Mouse (Mus musculus): ENCODE results near the gene Lyz2.

GRCm38 (mm10) chr10:117234825-117235224 is 47.3 kb downstream of the Lyz2 start:
- TF ChIP-seq SIN3A (IDR thresholded peaks at IDR 0.05; ENCODE audit: low read length): no peak
- TF ChIP-seq POLR2A (IDR thresholded peaks at IDR 0.05; ENCODE audit: control insufficient read depth in 1 of 2, insufficient read depth in 1 of 2, low read depth in 1 of 2, low read length in 2 of 2, poor library complexity in 1 of 2): no peak
- no peak for TF ChIP-seq MYB (IDR thresholded peaks at IDR 0.05; ENCODE audit: low read depth, low read length)
- TF ChIP-seq EP300 (IDR thresholded peaks at IDR 0.05; ENCODE audit: low read depth in 1 of 2, low read length in 2 of 2): no peak
- no peak for TF ChIP-seq CTCF (IDR thresholded peaks at IDR 0.05 in 2 of 3, conservative IDR thresholded peaks at IDR 0.05 in 1 of 3; ENCODE audit: control insufficient read depth in 1 of 3, insufficient read depth in 1 of 3, low read depth in 2 of 3, low read length in 3 of 3, poor library complexity in 1 of 3, severe bottlenecking in 1 of 3)
- no peak for TF ChIP-seq NRF1 (IDR thresholded peaks at IDR 0.05; ENCODE audit: insufficient read depth, low read depth, low read length, poor library complexity, severe bottlenecking)
- TF ChIP-seq TBP (IDR thresholded peaks at IDR 0.05; ENCODE audit: low read depth, low read length): no peak
